Mouse (Mus musculus) kidney, adult 11 months (tissue): ENCODE data around the gene Ush1g.
A peak's percentile ranks its signal among the peaks of the same experiment; 100 is the strongest.

Experiments
- DNase-seq: peaks from one replicate; pipeline ENCODE4 v3.0.0; 2022

Gene Ush1g

DNA sequence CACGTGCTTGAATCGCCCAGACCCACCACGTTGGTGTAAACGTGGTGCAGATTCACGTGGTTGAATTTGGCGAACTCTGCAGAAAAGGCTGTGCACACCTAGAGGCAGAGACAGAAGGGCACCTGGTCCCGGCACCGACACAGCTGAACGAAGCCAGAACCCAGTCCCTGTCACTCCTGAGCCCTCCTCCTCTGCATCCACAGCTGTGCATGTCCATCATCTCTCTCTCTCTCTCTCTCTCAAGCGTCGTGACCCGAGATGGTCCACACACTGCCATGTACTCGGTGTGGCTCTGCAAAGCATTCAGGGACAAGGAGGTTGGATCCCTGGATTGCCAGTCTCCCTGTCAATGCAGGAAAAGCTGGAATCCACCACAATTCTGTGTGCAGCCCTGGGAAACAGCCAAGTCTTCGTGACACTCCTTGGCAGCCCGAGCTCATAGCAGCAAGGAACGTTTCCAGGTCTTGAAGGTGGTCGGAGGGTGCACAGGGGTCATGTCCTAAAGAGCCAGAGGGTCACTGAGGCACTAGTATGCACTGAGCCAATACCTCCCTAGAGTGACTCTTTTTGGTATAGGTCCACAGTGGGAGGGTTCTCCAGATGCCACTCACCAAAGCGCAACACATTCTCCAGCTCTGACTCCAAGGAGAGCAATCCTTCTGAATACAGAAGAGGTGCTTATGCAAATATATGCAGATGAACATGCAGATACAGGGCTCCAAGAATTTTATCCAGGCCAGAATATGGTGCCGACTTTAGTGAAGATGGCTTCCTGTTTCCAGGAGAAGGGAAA is 35.4 kb downstream of the Ush1g start:
- DNase-seq, result no peak

DNA sequence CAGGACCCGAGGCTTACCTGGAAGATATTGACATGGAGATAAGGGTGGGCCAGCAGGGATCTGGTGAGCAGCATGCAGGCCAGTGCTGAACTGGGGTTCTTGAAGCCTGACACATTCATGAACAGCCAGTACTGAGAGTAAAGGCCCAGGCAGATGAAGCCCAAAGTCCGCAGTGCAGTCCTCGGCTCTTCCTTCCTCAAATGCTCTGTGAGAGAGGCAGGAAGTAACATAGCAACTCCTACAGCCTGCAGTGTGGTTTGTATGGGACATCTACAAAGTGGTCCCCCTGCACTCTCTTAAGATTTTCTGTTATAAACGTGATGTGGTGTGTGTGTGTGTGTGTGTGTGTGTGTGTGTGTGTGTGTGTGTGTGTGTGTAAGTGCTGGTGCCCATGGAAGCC is 36.6 kb downstream of the Ush1g start:
- no peak for DNase-seq

- no peak for DNase-seq
These were observed 37.8 kb downstream of the Ush1g start for GRCm38 (mm10) chr11:115283891-115284620.

- no peak for DNase-seq
These were observed 38.4 kb downstream of the Ush1g start for GRCm38 (mm10) chr11:115283486-115283765.

DNA sequence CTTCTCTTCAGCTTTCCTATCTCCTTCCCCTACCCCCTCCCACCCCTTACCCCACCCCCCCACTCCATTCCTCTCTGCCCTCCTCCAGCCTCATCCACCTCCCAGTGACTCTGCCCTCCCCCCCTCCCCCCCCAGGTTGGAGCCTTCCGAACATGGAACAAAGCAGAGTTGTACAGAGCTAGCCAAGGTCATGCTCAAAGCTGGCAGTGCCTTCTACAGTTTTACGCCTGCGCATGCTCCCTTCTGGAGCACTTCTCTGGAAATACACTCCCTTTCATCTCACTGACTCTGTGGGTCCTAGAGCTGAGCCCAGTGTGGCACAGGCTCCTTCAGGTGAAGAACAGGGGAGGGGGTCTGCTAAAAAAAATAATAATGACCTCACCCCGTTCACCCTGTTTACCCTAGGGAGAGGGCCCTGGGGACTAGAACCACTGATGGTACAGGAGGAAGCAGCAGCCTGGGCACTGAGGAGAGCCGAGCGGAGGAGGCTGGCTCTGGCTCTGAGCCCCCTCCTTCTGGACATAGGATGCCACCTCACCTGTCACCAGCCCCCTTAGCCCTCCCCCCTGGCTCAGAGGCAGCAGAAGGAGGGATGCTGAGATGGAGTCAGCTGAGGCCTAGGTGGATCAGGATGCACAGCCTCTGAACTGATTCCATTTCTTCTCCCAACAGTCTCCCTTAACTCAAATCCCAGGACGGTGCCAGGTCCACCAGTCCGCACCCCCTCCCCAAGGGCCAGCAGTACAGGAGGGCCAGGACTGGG is 38.9 kb downstream of the Ush1g start:
- no peak for DNase-seq

DNA sequence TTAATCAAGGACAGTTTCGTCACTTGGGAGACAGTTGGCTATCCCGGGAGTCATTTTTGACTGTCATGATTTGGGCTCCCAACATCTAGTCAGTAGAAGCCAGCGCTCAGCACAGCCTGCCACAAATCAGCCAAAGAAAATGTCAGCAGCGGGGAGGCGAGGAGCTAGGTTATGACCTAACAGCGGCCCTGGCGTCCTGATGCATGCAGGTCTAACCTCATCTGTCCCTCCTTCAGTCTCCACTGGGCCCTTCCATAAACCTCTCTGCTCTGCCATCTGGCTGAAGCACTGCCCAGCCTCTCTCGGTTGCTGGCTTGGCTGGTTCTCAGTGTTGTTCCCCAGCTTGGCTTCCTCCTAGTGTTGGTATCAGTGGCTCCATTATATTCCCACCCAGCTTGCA is 39.5 kb downstream of the Ush1g start:
- DNase-seq, result no peak

GRCm38 (mm10) chr11:115279726-115280125 is 42.1 kb downstream of the Ush1g start:
- no peak for DNase-seq

- DNase-seq, result no peak
These were observed 43.7 kb downstream of the Ush1g start for GRCm38 (mm10) chr11:115278176-115278575.

- DNase-seq, result no peak
These were observed 44.3 kb downstream of the Ush1g start for GRCm38 (mm10) chr11:115277604-115277975.

- peak; percentile 99 for DNase-seq
These were observed 44.8 kb downstream of the Ush1g start, which contains the start of gene Fdxr for GRCm38 (mm10) chr11:115276780-115277603. Gene Fdxr (minus strand): TSS chr11:115277050.

- no peak for DNase-seq
These were observed 45.9 kb downstream of the Ush1g start for GRCm38 (mm10) chr11:115275954-115276353.

GRCm38 (mm10) chr11:115275509-115275908 is 46.3 kb downstream of the Ush1g start:
- no peak for DNase-seq

- DNase-seq, result no peak
These were observed 47.1 kb downstream of the Ush1g start for GRCm38 (mm10) chr11:115274771-115275170.

DNA sequence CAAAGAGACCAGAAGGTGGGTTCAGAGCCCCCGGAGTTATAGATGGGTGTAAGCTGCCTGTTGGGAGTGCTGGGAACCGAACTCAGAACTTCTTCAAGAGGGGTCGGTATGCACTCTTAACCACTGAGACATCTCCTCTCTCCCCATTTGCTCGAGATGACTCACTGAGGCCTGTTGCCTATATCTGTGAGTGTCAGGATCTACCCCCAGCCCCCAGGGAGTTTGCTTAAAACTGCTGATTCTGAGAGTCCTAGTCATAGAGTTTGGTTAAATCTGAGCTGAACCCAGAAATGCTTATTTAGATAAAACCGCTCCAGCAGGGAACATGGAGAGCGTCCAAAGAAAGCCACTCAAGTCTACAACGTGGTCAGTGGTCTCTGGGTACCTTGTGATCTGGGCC is 47.7 kb downstream of the Ush1g start:
- no peak for DNase-seq

- DNase-seq, result no peak
These were observed 48.1 kb downstream of the Ush1g start for GRCm38 (mm10) chr11:115273735-115274134.

DNA sequence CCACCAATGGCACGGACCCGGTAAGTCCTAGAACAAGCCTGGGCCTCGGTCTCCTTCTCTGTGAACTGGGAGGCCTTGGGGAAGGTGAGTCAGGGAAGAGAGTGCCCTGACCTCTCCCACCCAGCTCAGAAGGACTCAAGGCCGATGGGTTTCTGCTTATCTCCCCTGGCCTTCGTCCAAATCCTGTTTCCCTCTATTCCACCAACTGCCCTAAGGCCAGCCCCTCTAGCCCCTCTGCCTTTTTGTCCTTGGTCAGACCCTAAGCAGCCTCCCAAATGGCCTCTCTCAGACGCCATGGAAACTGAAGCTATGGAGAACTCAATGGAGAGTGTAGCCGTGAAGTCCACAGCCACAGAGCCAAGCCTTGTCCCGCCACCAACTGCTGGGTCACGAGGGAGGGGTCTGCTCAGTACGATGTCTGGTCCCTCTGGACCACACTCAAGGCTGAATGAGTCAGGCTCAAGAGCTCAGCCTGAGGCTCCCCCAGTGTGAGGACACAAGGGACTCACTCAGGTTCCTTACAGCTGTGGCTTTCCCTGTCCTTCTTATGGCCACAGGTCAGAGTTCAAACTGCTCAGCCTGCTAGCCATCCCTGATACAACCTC is 48.8 kb downstream of the Ush1g start:
- DNase-seq, result no peak

- no peak for DNase-seq
These were observed 50.4 kb downstream of the Ush1g start for GRCm38 (mm10) chr11:115271481-115271880.

- DNase-seq, result no peak
These were observed 50.8 kb downstream of the Ush1g start for GRCm38 (mm10) chr11:115271052-115271451.

DNA sequence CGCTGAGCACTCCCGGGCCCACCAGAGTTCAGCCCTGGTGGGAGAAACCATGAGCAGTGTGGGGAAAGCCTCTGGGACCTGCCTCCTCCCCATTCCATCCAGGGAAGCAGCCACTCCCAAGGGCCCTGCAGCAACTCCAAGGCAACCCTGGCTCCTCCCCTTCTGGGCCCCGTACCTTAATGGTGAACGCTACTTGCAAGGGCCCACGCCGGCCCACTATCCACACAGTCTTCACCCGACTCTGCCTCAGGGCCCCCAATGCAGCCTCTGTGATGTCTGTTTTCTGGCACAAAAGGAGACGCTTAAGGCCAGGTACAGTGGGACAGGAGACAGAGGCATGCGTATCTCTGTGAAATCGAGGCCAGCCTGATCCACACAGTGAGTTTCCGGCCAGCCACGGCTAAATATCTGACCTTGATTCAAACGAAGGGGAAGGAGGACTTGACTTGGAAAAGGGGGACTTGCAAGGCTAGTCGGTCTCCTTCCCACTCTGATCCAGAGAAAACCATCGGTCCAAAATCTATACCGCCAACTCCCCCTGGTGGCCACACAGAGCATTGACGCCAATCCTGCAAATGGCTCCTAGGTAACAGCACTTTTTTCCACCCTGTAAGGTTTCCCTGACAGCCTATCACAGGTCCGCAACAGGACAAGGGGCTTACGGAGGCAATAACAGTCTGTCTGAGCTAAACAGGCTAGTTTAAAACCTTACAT is 51.5 kb downstream of the Ush1g start:
- peak; percentile 68 for DNase-seq

- no peak for DNase-seq
These were observed 52.3 kb downstream of the Ush1g start for GRCm38 (mm10) chr11:115269330-115270066.

DNA sequence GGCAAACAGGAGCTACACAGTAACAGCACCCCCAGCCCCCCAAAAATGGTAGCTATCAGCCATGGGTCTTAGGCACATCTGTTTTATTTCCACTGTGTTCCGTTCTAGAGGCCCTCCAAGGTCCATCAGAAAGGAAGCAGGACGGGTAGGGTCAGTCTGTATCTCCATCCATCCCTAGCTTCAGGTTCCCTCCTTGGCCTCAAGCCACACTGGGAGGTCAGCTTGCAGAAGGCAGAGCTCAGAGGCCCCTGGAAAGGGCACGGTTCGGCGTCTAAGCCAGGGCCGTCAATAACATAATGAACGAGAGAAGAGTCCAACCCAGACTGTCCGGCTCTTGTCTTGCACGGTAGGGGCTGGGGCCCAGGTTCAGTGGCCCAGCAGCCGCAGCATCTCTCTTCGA is 53.9 kb downstream of the Ush1g start:
- DNase-seq, result no peak
